24 mouse cellular contexts compared by ENCODE assay signal in the genomic region with DNA sequence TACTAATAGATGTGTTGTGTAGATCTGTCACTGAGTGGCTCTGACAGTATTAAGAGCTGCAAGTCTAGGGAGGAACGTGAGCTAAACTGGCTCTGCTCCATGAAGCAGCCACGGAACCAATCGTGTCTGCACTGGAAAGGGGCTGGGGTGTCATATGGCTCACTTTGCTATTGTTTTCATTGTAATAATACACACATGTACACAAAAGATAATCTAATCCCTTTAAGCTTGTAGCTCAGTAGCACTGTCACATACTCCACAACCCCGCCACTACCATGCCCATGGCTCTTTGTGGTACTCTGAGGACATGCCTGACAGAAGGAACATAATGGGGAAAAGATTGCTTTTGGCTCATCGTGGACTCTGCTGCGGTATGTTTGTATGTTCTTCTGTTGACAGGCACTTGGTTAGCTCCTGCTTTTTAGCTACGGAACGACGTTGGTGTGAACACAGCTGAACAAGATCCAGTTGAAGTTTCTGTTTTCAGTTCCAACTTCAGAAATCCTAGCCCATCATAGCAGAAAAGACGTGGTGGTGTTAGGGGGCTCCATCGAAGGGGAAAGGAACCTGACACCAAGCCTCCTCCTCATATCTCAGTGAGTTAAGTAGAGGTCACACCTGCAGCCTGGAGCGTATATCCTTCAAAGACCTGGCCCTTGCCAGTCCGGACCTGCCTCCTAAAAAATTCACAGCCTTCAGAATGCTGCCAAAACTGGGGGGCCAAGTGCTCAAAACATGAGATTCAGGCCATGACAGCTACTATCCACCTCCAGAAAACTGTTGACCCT.
A peak's percentile ranks its signal among the peaks of the same experiment; 100 is the strongest.
DNase-seq lines count a peak whose midpoint lies in the region; ATAC-seq and TF ChIP-seq lines count a peak whose summit lies in the region.
"Had no signal": no experiment of that assay in that cellular context is flagged by ENCODE, and none has a peak within 500 bp of the region (broad histone marks: within the 10 kb centered on the region; RNA-seq: fewer than 3 reads in every experiment).

No protein-coding gene starts in this region.

- TF ChIP-seq CTCF in left cerebral cortex, adult 2 months (IDR thresholded peaks at IDR 0.05), result no peak

- peak; percentile 58; the same call in 1 of the 2 replicates for ATAC-seq in forebrain, embryonic 16.5 days
- ATAC-seq in forebrain, embryonic 11.5 days (replicated peaks; ENCODE audit: low FRiP score), result no peak
- ATAC-seq in embryonic facial prominence, embryonic 15.5 days (ENCODE audit: insufficient number of reproducible peaks, low FRiP score, low TSS enrichment, low read depth), result 0 out of 2 replicates have a peak, but pooled peaks have one; percentile 34
- ATAC-seq: activated CD4-positive, CD25-positive, alpha-beta regulatory T cell, adult 4 months; intestine, embryonic 15.5 days had no signal

- H3K4me3 ChIP-seq in forebrain, embryonic 16.5 days (replicated peaks; ENCODE audit: low read length), result no peak overlapping the region
- H3K4me3 ChIP-seq in forebrain, embryonic 11.5 days (ENCODE audit: low read depth, low read length), result no peak overlapping the region
- H3K4me3 ChIP-seq in left cerebral cortex, adult 2 months, result no peak overlapping the region
- no peak overlapping the region for H3K4me3 ChIP-seq in embryonic facial prominence, embryonic 15.5 days (replicated peaks)
- H3K4me3 ChIP-seq: erythroblast, embryonic 14.5 days; heart, embryonic 10.5 days; hindbrain, embryonic 15.5 days; intestine, embryonic 15.5 days; limb, embryonic 10.5 days; liver, embryonic 15.5 days; midbrain, embryonic 10.5 days had no signal

- no peaks in the 10 kb centered on the region for H3K9me3 ChIP-seq in forebrain, embryonic 16.5 days (ENCODE audit: control insufficient read depth, low read length)
- H3K9me3 ChIP-seq in forebrain, embryonic 11.5 days (ENCODE audit: control insufficient read depth, low read length), result no peaks in the 10 kb centered on the region
- no peaks in the 10 kb centered on the region for H3K9me3 ChIP-seq in embryonic facial prominence, embryonic 15.5 days (replicated peaks)
- H3K9me3 ChIP-seq: heart, embryonic 10.5 days; hindbrain, embryonic 15.5 days; intestine, embryonic 15.5 days; limb, embryonic 10.5 days; liver, embryonic 15.5 days; midbrain, embryonic 10.5 days had no signal

- intact Hi-C loops in left cerebral cortex, postnatal 4 days (cut with DNase I), result no loop called here
- intact Hi-C loops in left cerebral cortex, adult 2 months (cut with DNase I), result no loop called here

- no peak overlapping the region for H3K9ac ChIP-seq in forebrain, embryonic 16.5 days (replicated peaks; ENCODE audit: low read depth, low read length)
- no peak overlapping the region for H3K9ac ChIP-seq in forebrain, embryonic 11.5 days (ENCODE audit: low read length)
- no peak overlapping the region for H3K9ac ChIP-seq in embryonic facial prominence, embryonic 15.5 days
- H3K9ac ChIP-seq: hindbrain, embryonic 15.5 days; intestine, embryonic 15.5 days; liver, embryonic 15.5 days had no signal

- H3K27ac ChIP-seq in forebrain, embryonic 16.5 days (ENCODE audit: low read length), result no peak overlapping the region
- H3K27ac ChIP-seq in forebrain, embryonic 11.5 days (ENCODE audit: low read depth, low read length), result no peak overlapping the region
- no peak overlapping the region for H3K27ac ChIP-seq in left cerebral cortex, adult 2 months
- H3K27ac ChIP-seq in embryonic facial prominence, embryonic 15.5 days (replicated peaks), result no peak overlapping the region
- H3K27ac ChIP-seq: heart, embryonic 10.5 days; hindbrain, embryonic 15.5 days; intestine, embryonic 15.5 days; limb, embryonic 10.5 days; liver, embryonic 15.5 days; midbrain, embryonic 10.5 days had no signal

- H3K36me3 ChIP-seq in forebrain, embryonic 16.5 days (ENCODE audit: control insufficient read depth, insufficient read depth), result no peaks in the 10 kb centered on the region
- H3K36me3 ChIP-seq in forebrain, embryonic 11.5 days (ENCODE audit: control insufficient read depth, insufficient read depth, low read length), result no peaks in the 10 kb centered on the region
- H3K36me3 ChIP-seq in embryonic facial prominence, embryonic 15.5 days, result no peaks in the 10 kb centered on the region
- H3K36me3 ChIP-seq: heart, embryonic 10.5 days; hindbrain, embryonic 15.5 days; intestine, embryonic 15.5 days; limb, embryonic 10.5 days; liver, embryonic 15.5 days; midbrain, embryonic 10.5 days had no signal

- H3K27me3 ChIP-seq in forebrain, embryonic 16.5 days (replicated peaks; ENCODE audit: control insufficient read depth, insufficient read depth, low read length), result no peaks in the 10 kb centered on the region
- H3K27me3 ChIP-seq in forebrain, embryonic 11.5 days (ENCODE audit: control insufficient read depth, insufficient read depth, low read length), result no peaks in the 10 kb centered on the region
- H3K27me3 ChIP-seq in embryonic facial prominence, embryonic 15.5 days, result no peaks in the 10 kb centered on the region
- H3K27me3 ChIP-seq: hindbrain, embryonic 15.5 days; liver, embryonic 15.5 days had no signal

- peaks cover 9% of the 10 kb centered on the region for H3K4me1 ChIP-seq in forebrain, embryonic 16.5 days (replicated peaks; ENCODE audit: control insufficient read depth, insufficient read depth, low read length)
- H3K4me1 ChIP-seq in forebrain, embryonic 11.5 days (replicated peaks; ENCODE audit: control insufficient read depth, insufficient read depth, low read length), result no peaks in the 10 kb centered on the region
- H3K4me1 ChIP-seq in embryonic facial prominence, embryonic 15.5 days, result peaks cover 5% of the 10 kb centered on the region; the same call in 1 of the 2 replicates
- H3K4me1 ChIP-seq: heart, embryonic 10.5 days; intestine, embryonic 15.5 days; liver, embryonic 15.5 days had no signal

- DNase-seq in cerebellum, adult 18-20 months, result peak; percentile 26 to 27
- DNase-seq in cerebellum, adult 9-11 months, result no peak
- DNase-seq in forebrain, embryonic 11.5 days (ENCODE audit: low spot score), result no peak
- peak; percentile 47 for DNase-seq in left cerebral cortex, postnatal 4 days
- no peak for DNase-seq in left cerebral cortex, adult 2 months (ENCODE audit: extremely low spot score in 1 of 2, low spot score in 2 of 2)
- no peak for DNase-seq in spleen, adult 12 weeks (ENCODE audit: low spot score)
- DNase-seq: adrenal gland, adult 8-10 months; gastrocnemius, postnatal 10 days; heart, postnatal 4 days; kidney, postnatal 10 days; liver; lung, postnatal 4 days; right cerebral cortex, postnatal 14 days; spleen, adult 18-20 months had no signal

- WGBS in forebrain, embryonic 16.5 days, result 50% methylated on average over 13 of the region's 13 CpGs
- WGBS in forebrain, embryonic 11.5 days, result 82% methylated on average over 13 of the region's 13 CpGs
- 42% methylated on average over 13 of the region's 13 CpGs for WGBS in embryonic facial prominence, embryonic 15.5 days

- H3K4me2 ChIP-seq in forebrain, embryonic 16.5 days (ENCODE audit: low read length), result no peak overlapping the region
- no peak overlapping the region for H3K4me2 ChIP-seq in forebrain, embryonic 11.5 days (ENCODE audit: low read depth, low read length, severe bottlenecking)
- no peak overlapping the region for H3K4me2 ChIP-seq in embryonic facial prominence, embryonic 15.5 days (replicated peaks)
- H3K4me2 ChIP-seq: hindbrain, embryonic 15.5 days; intestine, embryonic 15.5 days; liver, embryonic 15.5 days had no signal

Comparison
In these comparisons a context has a peak if more than half of its experiments do, and no peak if none do; other contexts are left out.
1. DNase-seq: peak in cerebellum, adult 18-20 months (2 of 2) and left cerebral cortex, postnatal 4 days (single experiment); none in cerebellum, adult 9-11 months (single experiment), forebrain, embryonic 11.5 days (single experiment), left cerebral cortex, adult 2 months (0 of 2) and spleen, adult 12 weeks (single experiment).